Mouse (Mus musculus) hindbrain, postnatal 0 days (tissue): ENCODE data around the gene Emsy. TPM values are rescaled to one million over a fixed set of nuclear protein-coding genes. Genes with fewer than 3 reads are reported as not detected.

Experiments
- ATAC-seq: fragments of 200-750 bp; cut with Nextera tagmentation; 2 replicates; pipeline ENCODE4 v1.8.0; 2017; ENCODE audit warnings: mild to moderate bottlenecking, moderate TSS enrichment, moderate library complexity
- DNase-seq: peaks from one replicate; pipeline ENCODE4 v3.0.0-alpha.2; 2015; ENCODE audit warnings: low spot score
- H3K27ac ChIP-seq: fragments of 300-500 bp; sonication (generic); 2 replicates; pipeline ENCODE4 v1.5.1; 2014; ENCODE audit warnings: mild to moderate bottlenecking
- H3K27me3 ChIP-seq: fragments of 300-500 bp; sonication (generic); 2 replicates; pipeline ENCODE4 v1.6.1; 2014; ENCODE audit warnings: low read length, mixed read lengths; ENCODE audit not compliant: insufficient read depth
- H3K36me3 ChIP-seq: fragments of 300-500 bp; sonication (generic); 2 replicates; pipeline ENCODE4 v1.6.1; 2014; ENCODE audit warnings: low read length, mixed read lengths; ENCODE audit not compliant: insufficient read depth
- H3K4me1 ChIP-seq: fragments of 300-500 bp; sonication (generic); 2 replicates; pipeline ENCODE4 v1.6.1; 2014; ENCODE audit warnings: antibody characterized with exemption, low read length, mixed read lengths; ENCODE audit not compliant: insufficient read depth
- H3K4me2 ChIP-seq: fragments of 300-500 bp; sonication (generic); 2 replicates; pipeline ENCODE4 v1.6.1; 2014; ENCODE audit warnings: low read depth, mild to moderate bottlenecking, low read length, moderate library complexity, mixed read lengths
- H3K4me3 ChIP-seq: fragments of 300-500 bp; sonication (generic); 2 replicates; pipeline ENCODE4 v1.5.1; 2014; ENCODE audit warnings: low read length
- H3K9ac ChIP-seq: fragments of 300-500 bp; sonication (generic); replicated peaks from 2 replicates; pipeline ENCODE4 v1.6.1; 2014; ENCODE audit warnings: mild to moderate bottlenecking, low read length, moderate library complexity, mixed read lengths
- H3K9me3 ChIP-seq: fragments of 300-500 bp; sonication (generic); 2 replicates; pipeline ENCODE4 v1.6.1; 2016; ENCODE audit warnings: low read length, mixed read lengths
- CTCF ChIP-seq: IDR thresholded peaks from 2 replicates; pipeline ENCODE4 v1.5.1; 2016; ENCODE audit warnings: antibody characterized with exemption, control low read depth, low read depth
- WGBS: fragments of 180-500 bp; shearing (Covaris S2); extraction: QIAGEN DNeasy Blood & Tissue Kit; methylation state at CpG from one replicate; pipeline ENCODE4 v1.1.7; 2014; 5-methylcytosine and 5-hydroxymethylcytosine counted together
- polyA plus RNA-seq: library from polyadenylated mRNA; unstranded; fragments of >200 nt; fragmentation: Nextera tagmentation; extraction: Ambion mirVana; gene quantifications from 2 replicates; pipeline ENCODE4 v1.2.1, GENCODE M21; 2015
- total RNA-seq: library from RNA; depleted of rRNA; stranded (reverse); fragments of >200 nt; gene quantifications from 2 replicates; pipeline ENCODE4 v1.2.3, GENCODE M21; 2014; rRNA removed

The Emsy gene
- total RNA-seq (36.2 and 45.4 TPM in 2 replicates), polyA plus RNA-seq (18.0 and 18.3 TPM in 2 replicates)

DNA sequence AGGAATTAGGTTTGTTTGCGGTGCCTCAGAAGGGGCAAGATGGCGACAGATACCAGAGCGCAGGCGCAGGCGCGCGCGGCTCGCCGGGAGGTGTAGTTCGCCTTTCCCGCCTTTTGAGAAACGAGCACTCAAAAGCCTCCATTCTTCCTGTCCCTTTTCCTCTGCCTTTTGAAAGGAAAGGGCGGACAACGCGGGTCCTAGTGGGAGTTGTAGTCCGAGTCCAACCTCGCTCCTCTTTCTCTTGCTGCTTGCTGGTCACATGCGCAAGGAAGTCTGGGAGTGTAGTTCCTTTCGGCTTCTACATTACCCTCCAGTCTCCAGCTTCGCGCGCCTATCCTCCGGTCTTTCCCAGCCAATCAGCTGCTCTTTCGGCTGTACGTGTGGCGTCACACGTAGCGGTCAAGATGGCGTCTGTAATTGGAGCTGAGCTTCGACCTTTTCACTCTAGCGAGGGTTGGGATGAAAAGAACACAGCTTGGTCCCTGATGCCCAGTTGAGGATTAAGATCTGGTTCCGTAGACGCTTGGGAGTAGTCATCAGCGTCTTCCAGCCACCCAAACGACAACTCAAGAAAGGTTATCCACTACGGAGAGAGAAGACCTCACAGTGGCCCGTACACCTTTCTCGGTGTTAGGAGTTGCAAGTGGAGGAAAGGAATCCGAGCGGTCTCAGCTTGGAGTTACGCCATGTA is at the start of gene Emsy:
Gene Emsy, minus strand, starts transcription at position 253 of the 691 bp plus-strand sequence.
- TF ChIP-seq CTCF, result no peak
- ATAC-seq, result peak; percentile 97
- H3K4me2 ChIP-seq, result peak within 1 kb of the TSS; percentile 65

DNA sequence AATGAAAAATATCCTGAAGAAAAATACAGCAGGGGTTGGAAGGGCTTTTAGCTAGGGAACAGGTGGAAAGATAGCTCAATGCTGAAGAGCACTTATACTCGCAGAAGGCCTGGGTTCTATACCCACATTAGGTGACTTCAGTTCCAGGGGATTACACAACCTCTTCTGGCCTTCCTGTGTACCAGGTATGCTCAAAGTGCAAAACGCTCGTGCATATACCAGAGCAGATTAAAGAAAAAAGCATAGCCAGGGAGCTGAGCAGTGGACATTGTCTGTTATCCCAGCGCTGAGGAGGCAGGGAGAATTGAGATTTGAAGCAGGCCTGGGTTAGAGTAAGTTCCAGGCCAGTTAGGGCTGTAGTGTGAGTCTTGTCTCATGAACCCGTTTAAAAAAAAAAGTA is 47.7 kb upstream of the Emsy start:
- Histone ChIP-seq H3K9ac (peak overlapping the region; percentile 90; the same call in 1 of the 2 replicates), H3K4me3 (peak overlapping the region; percentile 99), H3K36me3 (no peaks in the 10 kb centered on the region), H3K9me3 (no peaks in the 10 kb centered on the region), H3K4me2 (peak overlapping the region; percentile 83), H3K27me3 (no peaks in the 10 kb centered on the region), H3K4me1 (peaks cover 14% of the 10 kb centered on the region), H3K27ac (no peak overlapping the region)
- ATAC-seq (no peak), DNase-seq (no peak)
- WGBS, result 68% methylated on average over 5 of the region's 5 CpGs
- no peak for TF ChIP-seq CTCF

More for the DNA sequence above, at the start of gene Emsy:
- H3K9ac ChIP-seq, result peak within 1 kb of the TSS; percentile 82
- H3K9me3 ChIP-seq, result no peaks in the 10 kb centered on the region
- peaks cover 13% of the 10 kb centered on the region for H3K4me1 ChIP-seq
- H3K4me3 ChIP-seq, result peak within 1 kb of the TSS; percentile 81
- H3K27me3 ChIP-seq, result no peaks in the 10 kb centered on the region
- H3K36me3 ChIP-seq, result peaks cover 10% of the 10 kb centered on the region
- under 1% methylated on average over 42 of the region's 42 CpGs for WGBS
- peak within 1 kb of the TSS; percentile 93 for H3K27ac ChIP-seq
- DNase-seq, result peak; percentile 98

DNA sequence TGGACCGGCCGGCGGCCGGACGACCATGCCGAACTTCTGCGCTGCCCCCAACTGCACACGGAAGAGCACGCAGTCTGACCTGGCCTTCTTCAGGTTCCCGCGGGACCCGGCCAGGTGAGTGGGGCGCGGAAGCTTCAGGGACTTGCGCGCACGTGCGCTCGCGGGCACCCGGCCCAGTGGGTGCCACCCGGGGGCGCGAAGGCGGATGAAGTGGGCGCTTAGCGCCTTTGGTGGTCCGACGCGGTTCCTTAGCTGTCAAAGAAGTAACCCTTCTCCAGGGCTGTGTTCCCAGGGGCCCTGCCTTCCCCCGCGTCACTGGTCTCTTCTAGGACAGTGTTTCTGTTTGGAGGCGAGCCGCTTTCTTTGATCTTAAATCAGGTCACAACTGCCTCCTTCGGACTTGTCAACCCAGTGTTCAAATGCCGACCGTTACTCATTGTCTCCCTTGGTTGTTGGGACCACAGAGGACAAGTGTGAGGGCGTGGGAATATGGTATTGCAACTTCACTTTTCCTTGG is 46.8 kb upstream of the Emsy start:
- Histone ChIP-seq H3K9me3 (no peaks in the 10 kb centered on the region), H3K4me3 (peak overlapping the region; percentile 99), H3K9ac (peak overlapping the region; percentile 90), H3K4me1 (peaks cover 14% of the 10 kb centered on the region), H3K27ac (peak overlapping the region; percentile 87), H3K27me3 (no peaks in the 10 kb centered on the region), H3K4me2 (peak overlapping the region; percentile 83), H3K36me3 (no peaks in the 10 kb centered on the region)
- peak; percentile 18 for ATAC-seq
- TF ChIP-seq CTCF, result no peak
- peak; percentile 47 for DNase-seq
- under 1% methylated on average over 38 of the region's 38 CpGs for WGBS

DNA sequence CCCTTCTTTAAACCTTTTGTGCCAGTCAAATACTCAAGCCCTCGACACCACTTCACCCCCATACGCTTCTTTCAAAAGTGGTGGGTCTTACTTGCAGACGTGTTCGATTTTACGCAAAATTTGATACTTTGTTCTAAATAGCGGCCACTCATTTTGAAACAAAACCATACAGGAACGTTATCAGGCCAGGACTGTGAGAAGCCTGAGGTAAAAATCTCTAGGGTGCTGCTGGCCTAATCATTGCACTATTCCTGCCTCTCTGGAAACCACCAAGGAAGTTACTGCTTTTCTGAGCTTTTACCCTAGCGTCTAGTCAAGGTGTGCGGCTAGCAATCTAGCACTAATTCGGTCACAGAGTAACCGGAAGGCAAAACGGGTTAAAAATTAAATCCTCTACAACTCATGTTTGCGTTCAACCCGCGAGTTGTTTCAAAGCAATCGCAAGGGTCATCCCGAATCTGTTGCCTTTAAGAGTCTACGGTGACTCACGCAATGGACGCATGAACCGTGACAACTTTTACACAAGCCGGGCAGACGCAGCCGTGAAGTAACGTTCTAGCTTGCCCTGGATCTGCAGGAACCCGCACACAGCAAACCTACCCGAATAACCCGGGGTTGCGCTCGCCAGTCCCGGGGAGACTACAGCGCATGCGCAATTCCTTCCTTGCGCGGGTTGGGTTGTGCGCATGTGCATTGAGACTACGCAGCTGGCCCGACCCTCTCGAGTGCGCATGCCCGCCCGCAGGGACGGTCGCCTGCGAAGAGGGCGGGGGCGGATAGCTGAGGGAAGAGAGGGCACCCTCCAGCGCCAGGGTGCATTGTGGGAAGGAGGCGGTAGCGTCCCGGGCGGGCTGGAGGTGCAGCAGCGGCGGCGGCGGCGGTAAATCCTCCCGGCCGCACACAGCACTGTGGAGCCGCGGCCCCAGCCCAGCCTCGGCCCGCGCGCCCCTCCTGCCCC is 46.0 kb upstream of the Emsy start, which contains the start of gene Thap12:
Gene Thap12, plus strand, starts transcription at position 821 of the 958 bp plus-strand sequence.
- H3K27ac ChIP-seq, result peak within 1 kb of the TSS; percentile 87
- H3K4me2 ChIP-seq, result peak within 1 kb of the TSS; percentile 83
- TF ChIP-seq CTCF, result peak; percentile 61
- no peaks in the 10 kb centered on the region for H3K27me3 ChIP-seq
- H3K36me3 ChIP-seq, result no peaks in the 10 kb centered on the region
- peaks cover 14% of the 10 kb centered on the region for H3K4me1 ChIP-seq
- H3K9ac ChIP-seq, result peak within 1 kb of the TSS; percentile 90
- H3K9me3 ChIP-seq, result no peaks in the 10 kb centered on the region
- peak; percentile 100 for DNase-seq
- H3K4me3 ChIP-seq, result peak within 1 kb of the TSS; percentile 99
- peak; percentile 99 for ATAC-seq
- 2% methylated on average over 53 of the region's 65 CpGs for WGBS

DNA sequence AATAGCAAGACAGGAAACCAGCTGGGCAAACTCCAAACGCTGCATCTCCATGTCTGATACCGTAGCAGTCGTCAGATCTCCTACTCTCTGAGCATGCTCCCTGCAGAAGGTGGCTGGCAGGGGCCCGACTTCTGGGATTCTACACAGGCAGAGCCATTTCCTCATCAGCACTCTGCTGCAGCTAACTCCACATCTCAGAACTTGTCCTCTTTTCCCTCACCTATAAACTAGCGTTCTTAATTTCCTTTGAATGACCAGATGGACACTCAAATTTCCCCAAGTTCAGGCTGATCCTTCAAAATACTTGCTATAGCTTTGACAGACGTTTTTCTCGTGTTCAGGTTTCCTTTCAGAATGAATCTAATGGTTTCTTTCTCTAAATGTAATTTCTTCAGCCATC is 45.2 kb upstream of the Emsy start:
- H3K27ac ChIP-seq, result no peak overlapping the region
- no peak for TF ChIP-seq CTCF
- H3K9ac ChIP-seq, result peak overlapping the region; percentile 54
- H3K4me3 ChIP-seq, result peak overlapping the region; percentile 99
- H3K4me2 ChIP-seq, result peak overlapping the region; percentile 83
- H3K4me1 ChIP-seq, result peaks cover 14% of the 10 kb centered on the region
- H3K36me3 ChIP-seq, result no peaks in the 10 kb centered on the region
- no peaks in the 10 kb centered on the region for H3K27me3 ChIP-seq
- DNase-seq, result no peak
- WGBS, result 53% methylated on average over 7 of the region's 7 CpGs
- ATAC-seq, result no peak
- H3K9me3 ChIP-seq, result no peaks in the 10 kb centered on the region

DNA sequence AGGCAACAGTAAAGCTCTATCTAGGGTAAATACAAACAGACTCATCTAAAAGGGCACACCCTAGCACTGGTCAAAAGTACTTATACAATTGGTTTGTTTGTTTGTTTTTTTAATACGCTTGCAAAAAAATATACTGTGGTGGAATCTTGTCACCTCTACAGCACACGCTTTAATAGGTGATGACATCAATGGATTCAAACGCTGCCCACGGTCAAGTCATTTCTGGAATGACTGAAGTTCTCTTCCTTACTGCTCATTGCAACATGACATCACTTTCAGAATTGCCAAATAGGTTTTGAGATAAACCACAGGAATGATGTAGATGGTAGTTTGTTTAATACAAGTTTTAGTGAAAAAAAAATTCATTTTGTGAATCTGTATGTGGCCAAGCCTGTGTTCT is 42.0 kb upstream of the Emsy start:
- DNase-seq, result no peak
- Histone ChIP-seq H3K36me3 (no peaks in the 10 kb centered on the region), H3K27me3 (no peaks in the 10 kb centered on the region), H3K4me2 (no peak overlapping the region), H3K4me3 (no peak overlapping the region), H3K9ac (no peak overlapping the region), H3K4me1 (no peaks in the 10 kb centered on the region), H3K27ac (no peak overlapping the region), H3K9me3 (no peaks in the 10 kb centered on the region)
- TF ChIP-seq CTCF, result no peak
- 93% methylated on average over 4 of the region's 4 CpGs for WGBS
- no peak for ATAC-seq
